Mouse (Mus musculus) heart, postnatal 10 days (tissue): ENCODE data around the gene Mpst. TPM values are rescaled to one million over a fixed set of nuclear protein-coding genes. Genes with fewer than 3 reads are reported as not detected.

ENCODE experiments used
- DNase-seq, 2 experiments: peaks; one replicate each; pipeline ENCODE4 v3.0.0; 2021
- intact Hi-C: fragments of 180-260 bp; cut with DNase I; formaldehyde crosslinking; loops from one replicate; pipeline ENCODE4 v1.15.1; 2025
- total RNA-seq, 2 experiments: library from RNA; stranded (reverse); gene quantifications; 2 replicates each; pipeline ENCODE4 v1.2.3; 2021

Mpst gene
- total RNA-seq, 2 experiments from 2014 or later = 26.0 to 26.3 TPM

DNA sequence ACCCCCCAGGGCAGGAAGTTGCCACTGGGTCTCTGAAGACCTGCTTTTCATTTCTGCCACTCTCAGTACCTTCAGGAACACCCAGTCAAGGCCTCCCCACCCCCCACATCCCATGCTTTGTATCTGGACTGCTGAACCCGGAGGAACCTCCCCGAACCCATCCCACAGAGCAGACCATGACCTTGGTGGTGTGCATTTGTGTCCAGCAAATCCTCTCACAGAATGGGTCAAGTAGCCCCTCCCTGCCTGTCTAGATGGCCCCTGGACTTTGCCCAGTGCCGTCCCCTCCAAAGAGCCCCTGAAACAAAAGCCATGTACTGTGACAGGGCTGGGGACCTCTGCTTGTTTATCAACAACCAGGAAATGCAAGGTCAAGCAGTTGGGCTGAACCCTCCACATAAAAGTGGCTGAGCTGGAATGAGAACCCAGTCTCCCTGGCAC lies 2.9 kb upstream of the Mpst start:
- intact Hi-C loops = no loop called here
- DNase-seq = no peak

DNA sequence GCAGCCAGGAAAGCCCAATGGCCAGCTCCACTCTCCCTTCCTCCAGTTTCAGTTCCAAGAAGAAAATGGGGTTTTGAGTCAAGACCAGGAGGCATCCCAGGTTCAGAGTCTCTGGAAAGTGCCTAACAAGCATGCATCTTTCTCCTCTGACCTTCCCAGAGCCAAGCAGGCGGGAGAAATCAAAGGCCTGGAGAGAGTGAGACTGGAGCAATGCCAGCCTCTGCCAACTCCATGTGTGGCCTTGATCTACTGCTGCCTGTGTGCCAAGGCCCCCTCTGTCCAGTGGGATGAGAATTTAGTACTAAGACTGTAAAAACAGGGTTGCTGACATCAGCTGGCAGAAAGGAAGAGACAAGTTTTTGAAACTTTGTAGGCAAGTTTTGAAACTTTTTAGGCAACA lies 2.3 kb upstream of the Mpst start:
- intact Hi-C loops = no loop called here
- peak; percentile 73 to 75 for DNase-seq

DNA sequence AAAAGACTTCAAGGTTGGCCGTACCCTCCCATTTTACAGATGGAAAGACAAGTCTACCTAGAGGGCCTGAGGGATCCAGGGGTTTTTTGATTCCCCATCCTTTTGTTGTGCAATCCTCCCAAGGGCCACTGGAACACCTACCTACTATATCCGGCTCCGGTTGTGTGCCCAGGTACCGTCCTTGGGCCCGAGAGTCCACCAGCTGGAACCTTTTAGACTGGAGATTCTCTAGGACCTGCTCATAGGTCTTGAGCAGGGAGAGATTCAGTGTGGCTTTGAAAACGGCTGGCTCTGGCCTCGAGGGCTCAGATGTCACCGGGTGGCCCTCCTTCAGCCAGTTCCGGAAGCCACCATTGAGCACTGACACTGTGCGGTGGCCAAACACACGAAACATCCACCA lies 1.1 kb upstream of the Mpst start:
- no peak for DNase-seq
- intact Hi-C loops = no loop called here

DNA sequence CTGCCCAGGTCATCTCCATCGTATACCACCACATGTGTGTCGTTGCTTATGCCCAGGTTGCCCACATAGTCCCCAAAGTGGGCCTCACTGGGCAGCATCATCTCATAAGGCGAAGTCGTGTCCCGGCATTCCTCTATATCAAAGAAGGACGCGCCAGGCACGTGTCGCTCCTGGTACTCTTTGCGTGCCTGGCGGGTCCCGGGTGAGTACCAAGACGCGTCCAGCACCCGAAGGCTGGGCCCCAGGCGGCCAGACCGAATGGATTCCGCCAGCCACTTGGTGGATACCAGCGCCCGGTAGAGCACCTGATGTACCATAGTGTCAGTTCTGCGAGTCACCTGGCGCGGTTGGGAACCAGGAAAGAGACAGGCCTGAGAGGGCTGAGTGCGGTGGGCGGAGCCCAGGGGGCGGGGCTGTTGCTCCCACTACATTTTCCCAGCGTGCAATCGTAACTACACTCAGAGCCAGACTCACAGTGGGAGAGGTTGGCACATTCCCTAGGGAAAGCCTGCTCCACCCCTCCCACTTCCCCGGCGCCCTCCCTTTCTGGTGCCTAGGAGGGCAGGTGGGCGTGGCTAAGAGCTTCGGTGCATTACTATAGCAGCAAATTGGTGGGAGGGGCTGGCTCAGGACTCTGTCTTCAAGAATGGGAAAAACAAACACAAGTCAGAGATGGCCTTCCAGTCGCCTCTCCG lies 552 bp upstream of the Mpst start, which contains the start of gene Tst:
TSS of gene Tst (minus strand) at position 391 of the 695 bp plus-strand sequence.
- intact Hi-C loops = loop anchor here (2.0 kb wide), 1 partner anchor 23 kb away; the partner anchor contains the start of gene Kctd17
- DNase-seq = peak; percentile 90

DNA sequence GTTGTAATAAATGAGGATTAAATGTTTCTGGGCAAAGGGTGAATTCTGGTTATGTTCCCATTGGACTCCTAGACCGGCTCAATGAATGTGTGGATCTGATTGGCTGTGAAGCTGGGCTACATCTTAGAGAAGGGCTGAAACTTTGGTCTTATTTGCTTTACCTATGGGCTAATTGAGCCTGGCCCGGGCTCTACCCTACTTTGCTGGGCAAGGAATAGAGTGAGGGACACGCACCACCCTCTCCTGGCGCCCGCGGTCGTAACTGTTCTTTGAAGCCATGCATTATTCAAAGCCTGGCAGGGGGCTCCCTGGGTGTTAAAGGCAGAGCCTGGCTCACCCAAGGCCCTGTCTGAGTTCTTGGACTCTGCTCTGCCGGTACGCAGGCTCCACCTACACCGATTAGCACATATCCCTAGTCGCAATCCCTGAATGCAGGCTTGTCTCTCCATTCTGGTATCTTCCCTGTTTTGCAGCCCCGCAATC lies 3.4 kb downstream of the Mpst start:
- intact Hi-C loops = no loop called here
- no peak for DNase-seq

DNA sequence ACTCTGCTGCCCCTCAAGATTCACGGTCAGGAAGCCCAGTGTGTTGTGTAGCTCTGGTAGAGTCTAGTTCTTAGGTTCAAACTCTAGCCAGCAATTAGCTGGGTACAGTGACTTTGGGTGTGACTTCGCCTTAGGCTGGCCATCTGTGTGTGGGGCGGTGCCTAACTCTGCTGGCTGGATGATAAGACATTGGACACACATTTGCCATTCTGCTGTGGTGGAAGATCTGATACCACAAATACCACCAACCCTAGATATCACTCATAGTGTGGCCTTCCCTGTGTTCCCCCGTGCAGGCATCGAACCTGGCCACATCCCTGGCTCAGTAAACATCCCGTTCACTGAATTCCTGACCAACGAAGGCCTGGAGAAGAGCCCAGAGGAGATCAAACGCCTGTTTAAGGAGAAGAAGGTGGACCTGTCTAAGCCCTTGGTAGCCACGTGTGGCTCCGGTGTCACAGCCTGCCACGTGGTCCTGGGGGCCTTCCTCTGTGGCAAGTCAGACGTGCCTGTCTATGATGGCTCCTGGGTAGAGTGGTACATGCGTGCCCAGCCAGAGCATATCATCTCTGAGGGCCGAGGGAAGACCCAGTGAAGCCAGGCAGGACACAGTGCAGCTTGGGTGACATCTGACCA lies 7.0 kb downstream of the Mpst start:
- intact Hi-C loops = no loop called here
- no peak for DNase-seq

DNA sequence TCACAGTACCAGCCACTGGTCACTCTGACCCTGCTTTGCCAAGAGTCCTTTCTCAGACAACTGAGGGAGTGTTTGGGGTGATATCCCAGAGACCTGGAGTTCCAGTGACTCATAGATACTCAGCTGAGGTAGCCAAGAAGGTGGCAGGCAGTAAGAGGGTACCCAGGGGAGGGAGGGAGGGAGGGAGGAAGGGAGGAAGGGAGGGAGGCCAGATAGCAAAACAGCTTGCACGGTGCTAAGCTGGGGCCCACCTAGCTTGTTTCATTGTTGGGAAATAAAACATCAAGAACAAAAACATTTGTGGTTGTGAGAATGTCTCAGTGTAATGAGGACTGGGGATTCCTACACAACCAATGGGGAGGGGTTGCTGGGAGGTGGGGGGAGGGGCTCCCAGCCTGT lies 7.5 kb downstream of the Mpst start:
- no peak for DNase-seq
- intact Hi-C loops = no loop called here

DNA sequence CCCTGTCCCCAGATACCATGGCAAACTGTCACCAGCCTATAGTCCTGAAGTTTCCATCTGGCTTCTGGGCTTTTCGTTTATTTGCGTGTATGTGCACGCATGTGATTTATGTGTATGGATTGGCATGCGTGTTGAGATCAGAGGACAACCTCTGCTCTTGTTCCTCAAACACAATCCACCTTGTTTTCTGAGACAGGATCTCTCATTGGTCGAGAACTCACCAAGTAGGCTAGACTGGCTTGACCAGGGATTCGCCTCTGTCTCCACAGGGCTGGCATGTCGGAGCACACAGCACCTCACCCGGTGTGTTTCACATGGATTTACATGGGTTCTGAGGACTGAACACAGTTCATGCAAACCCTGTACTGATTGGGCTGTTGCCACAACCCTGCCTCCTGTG lies 7.9 kb downstream of the Mpst start:
- intact Hi-C loops = no loop called here

DNA sequence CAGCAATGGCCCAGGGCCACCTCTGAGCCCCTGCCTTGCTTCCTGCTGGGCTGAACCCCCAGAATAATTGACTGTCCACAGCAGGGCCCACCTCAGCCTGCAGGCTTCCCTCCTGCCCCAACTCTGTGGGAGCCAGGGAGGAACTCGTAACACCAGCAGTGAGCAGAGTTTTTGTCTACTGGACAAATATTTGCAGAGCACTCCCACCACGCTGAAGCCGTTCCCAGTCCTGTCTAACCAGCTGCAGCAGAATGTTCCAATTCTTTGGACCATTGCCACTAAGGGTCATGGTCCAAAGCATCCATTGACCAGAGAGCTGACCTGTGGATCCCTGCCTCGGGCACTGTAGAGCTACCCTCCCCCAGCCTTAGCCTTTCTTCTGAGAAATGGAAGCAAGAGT lies 10.7 kb downstream of the Mpst start:
- DNase-seq = no peak
- intact Hi-C loops = no loop called here

More for the DNA sequence above, 7.9 kb downstream of the Mpst start:
- DNase-seq = no peak

DNA sequence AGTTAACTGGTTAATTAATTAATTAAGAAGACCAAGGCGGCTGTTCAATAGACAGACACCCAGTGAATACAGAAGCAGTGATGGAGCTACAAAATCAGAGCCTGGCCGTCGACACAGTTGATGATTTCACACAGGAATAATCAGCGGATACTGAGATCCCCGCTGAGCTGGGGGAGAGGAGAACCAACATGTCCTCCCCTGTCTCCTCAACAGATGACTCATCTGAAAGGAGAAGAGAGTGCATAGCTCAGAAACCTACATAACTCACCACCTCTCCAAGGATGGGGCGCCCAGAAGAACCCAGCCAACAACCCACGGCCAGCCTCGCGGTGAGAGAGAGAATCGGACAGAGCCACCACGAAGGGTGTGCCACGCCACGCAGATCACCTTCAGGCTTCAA lies 14.2 kb downstream of the Mpst start:
- intact Hi-C loops = loop anchor here (5.0 kb wide), 1 partner anchor 243 kb away; no protein-coding TSS in a partner anchor
- no peak for DNase-seq

DNA sequence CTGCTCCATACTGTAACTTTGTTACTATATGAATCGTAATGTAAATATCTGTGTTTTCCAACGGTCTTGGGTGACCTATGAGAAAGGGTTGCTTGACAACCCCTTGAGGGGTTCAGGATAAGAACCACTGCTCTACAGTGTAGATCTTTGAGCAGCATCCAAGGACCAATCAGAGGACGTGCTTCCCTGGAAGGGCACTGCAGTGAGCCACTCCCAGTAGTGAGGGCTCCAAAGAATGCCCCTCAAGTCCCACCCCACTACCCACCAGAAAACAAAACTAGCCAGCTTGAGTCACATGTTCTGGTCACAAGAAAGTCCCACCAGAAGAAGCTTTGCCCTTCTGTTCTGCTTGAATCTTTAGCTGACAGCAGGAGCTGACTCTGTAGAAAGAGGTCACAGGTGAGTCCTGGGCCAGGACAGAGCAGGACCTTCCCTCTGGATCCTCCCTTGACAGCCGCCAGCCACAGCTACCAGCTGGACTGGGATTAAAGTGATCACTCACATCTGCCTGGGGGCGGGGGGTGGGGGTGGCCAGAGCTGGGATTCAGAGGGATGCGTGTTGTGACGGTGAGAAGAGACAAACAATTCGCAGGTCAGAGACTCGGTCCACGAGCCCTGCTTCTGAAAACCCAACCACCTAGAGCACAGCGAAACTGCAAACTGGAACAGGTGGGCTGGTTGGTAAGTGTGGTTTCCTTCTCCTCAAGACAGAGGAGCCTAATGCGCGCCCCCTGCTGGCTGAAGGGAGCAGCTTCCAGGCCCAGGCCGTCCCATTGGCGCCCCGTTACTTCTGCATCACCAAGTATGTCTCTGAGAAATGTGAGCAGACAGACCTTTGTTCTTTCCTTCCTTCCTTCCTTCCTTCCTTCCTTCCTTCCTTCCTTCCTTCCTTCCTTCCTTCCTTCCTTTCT lies 16.1 kb downstream of the Mpst start:
- peak; percentile 82 to 89 for DNase-seq
- intact Hi-C loops = loop anchor here (1.0 to 5.0 kb wide), 2 partner anchors 67 to 245 kb away; no protein-coding TSS in a partner anchor

DNA sequence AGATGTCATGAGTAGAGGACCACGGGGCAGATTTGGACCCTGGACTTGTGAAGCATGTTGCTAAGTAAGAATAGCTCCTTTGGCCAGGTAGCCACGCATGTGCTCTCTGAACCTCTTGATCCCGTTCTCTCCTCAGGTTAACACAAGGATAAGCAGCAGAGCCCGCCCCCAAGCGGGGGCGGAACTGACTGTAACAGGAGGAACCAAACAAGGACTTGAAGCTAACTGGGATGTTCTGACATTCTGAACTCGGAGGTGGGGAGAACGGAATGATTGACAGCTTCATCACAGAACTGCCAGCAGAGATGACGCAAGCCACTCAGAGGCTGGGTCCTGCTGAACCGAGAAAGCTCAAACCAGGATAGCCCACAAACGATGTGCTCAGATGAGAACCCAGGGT lies 18.3 kb downstream of the Mpst start:
- intact Hi-C loops = loop anchor here (5.0 kb wide), 1 partner anchor 247 kb away; no protein-coding TSS in a partner anchor

DNA sequence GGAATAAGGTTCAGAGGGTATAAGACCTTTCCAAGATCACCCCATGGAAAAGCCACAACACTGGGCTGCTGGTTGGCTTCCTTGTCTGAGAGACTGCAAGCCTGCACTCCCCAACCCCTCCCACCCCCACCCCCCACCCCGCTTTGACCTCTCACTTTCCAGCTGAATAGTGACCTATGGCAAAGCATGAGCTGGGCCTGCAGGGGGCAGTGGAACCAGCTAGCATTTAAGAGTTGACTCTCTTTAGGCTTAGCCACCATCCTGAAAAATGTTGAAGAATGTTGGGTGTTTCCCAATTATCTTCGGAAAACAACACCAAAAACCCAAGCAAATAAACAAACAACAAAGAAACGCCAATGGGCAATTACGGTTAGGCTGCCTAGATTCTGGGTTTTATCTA lies 19.0 kb downstream of the Mpst start:
- intact Hi-C loops = no loop called here
- DNase-seq = no peak

More for the DNA sequence above, 18.3 kb downstream of the Mpst start:
- DNase-seq = no peak

DNA sequence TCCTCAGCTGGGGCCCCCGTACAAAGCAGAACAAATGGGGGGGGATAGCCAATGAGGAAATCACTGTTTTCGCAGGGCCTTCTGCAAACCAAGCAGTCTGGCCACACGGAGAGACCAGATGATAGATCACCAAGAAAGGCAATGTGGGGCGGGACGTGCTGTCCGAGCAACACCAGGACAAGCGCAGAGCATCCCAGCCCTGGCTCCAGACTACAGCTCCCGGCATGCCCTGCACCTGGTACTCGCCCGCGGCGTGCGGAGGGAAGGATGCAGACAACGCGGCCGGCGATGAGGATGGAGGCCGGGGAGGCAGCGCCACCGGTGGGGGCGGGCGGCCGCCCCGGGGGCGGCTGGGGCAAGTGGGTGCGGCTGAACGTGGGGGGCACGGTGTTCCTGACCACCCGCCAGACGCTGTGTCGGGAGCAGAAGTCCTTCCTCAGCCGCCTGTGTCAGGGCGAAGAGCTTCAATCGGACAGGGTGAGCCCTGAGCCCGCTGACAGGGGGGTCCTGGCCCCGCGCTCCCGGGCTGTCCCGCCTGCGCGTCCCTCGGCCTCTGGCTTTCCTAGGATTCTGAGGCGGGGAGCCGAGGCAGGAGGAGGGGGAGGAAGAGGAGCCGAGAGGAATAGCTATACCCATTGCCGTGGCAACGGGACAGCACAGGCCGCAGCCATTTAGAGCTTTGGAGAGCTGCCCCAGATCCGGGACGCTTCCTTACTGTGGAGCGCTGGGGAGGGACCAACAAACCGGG lies 22.3 kb downstream of the Mpst start, which contains the start of gene Kctd17:
TSS of gene Kctd17 (plus strand) at position 174 of the 748 bp plus-strand sequence.
- intact Hi-C loops = loop anchor here (2.0 kb wide), 1 partner anchor 22 kb away; the partner anchor contains the start of gene Mpst
- DNase-seq = peak; percentile 80 to 83

DNA sequence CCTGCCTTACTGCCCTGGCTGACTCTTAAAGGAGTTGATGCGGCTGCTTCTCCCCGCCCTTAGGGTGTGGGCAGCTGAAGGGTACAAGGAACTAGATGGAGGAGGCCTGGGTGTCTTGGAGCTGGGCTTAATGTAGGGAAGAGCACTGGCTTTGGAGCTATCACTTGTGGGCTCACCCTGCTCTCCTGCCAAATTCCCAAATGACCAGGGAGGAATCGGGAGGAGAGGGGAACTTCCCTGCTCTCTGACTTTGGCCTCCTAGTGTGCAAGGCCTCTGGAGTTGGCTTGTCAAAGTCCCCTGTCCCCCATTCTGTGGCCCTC lies 22.9 kb downstream of the Mpst start:
- no peak for DNase-seq
- intact Hi-C loops = loop anchor here (2.0 kb wide), 1 partner anchor 22 kb away; the partner anchor contains the start of gene Mpst

DNA sequence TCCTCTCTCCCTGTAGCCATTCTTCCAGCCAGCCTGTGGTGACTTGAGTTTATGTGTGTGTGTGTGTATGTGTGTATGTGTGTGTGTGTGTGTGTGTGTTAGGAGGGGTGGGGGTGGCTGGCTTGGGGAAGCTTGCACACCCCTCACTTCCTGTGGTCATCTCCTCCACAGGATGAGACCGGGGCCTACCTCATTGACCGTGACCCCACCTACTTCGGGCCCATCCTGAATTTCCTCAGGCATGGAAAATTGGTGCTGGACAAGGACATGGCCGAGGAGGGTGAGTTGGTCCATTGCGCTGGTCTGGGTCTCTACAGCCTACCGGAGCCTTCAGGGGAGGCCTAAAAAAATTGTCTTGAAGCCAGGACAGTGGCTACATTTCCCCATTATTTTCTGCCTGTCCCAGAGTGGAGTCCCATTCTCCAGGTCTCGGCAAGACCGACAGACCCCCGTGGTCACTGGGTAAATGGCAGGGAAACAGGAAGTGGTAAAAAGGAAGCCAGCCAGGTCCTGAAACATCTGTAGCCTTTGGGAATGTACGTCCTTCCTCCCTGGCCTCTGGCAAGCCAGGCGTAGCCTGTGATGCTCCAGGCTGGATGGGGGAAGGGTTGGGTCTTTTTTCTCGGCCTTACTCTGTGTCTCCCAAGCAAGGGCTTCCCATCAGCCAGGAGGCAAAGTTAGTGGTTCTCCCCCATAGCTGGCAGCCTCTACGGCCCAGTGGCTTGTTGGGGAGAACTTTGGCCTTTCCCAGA lies 23.8 kb downstream of the Mpst start:
- peak; percentile 47 to 57 for DNase-seq
- intact Hi-C loops = loop anchor here (2.0 to 5.0 kb wide), 2 partner anchors 23 to 173 kb away; partner anchors contain the start of gene Mpst

DNA sequence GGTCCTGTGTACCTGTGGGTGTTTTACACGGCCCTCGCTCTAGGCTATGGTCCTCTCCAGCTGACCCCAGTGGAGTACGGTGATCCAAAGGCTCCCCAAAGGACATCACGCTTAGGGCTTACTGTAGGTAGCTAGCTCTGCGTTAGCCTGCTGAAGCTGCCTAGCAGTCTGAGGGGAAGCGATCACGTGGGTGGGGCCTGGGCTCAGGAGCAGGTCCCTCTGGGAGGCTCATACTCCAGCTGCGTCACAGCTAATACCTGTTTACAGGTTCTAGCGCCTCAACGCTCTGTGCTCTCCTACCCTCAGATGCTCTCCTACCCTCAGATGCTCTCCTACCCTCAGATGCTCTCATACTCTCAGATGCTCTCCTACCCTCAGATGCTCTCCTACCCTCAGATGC lies 24.7 kb downstream of the Mpst start:
- DNase-seq = no peak
- intact Hi-C loops = loop anchor here (5.0 kb wide), 1 partner anchor 174 kb away; no protein-coding TSS in a partner anchor

DNA sequence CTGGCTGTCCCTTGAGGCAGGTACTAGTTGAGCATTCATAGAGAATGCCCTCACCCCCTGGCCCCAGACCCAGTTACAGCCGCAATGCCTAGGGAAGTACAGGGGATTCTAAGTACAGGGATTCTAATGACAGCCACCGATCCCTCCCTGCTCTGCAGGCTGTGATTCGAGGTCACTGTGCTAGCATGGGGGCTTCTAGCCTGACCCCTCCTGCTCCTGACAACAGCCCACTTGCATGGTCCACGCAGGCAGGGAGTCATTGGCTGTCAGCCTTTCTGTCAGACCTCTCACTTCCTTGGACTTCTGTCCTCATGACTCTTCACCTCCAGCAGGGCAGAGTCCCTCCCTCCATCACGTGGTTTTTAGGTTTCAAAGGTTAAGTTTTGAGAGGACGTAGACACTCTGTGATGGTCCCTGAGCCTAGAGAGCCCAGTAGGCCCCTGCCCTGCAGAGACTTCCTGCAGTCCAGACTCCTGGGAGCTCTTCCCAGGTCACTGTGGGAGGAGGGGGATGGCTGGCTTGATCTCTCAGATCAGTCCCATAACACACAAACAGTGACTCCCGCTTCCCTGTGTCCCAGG lies 25.4 kb downstream of the Mpst start:
- no peak for DNase-seq

More for the DNA sequence above, 25.4 kb downstream of the Mpst start:
- intact Hi-C loops = loop anchor here (5.0 kb wide), 1 partner anchor 174 kb away; no protein-coding TSS in a partner anchor
